Mouse (Mus musculus) CH12.LX (cell line): Measurements from ENCODE around the gene Prkn. TPM values are rescaled to one million over a fixed set of nuclear protein-coding genes. Genes with fewer than 3 reads are reported as not detected.

ENCODE experiments used
- DNase-seq: peaks from one replicate; pipeline ENCODE4 v3.0.0-alpha.2; 2013; ENCODE audit errors: extremely low read depth
- H3K27ac ChIP-seq: 2 replicates; pipeline ENCODE4 v1.5.1; 2012; ENCODE audit warnings: low read depth, mild to moderate bottlenecking, control low read depth, moderate library complexity; ENCODE audit not compliant: insufficient read depth
- H3K27me3 ChIP-seq: replicated peaks from 2 replicates; pipeline ENCODE3; 2012; ENCODE audit warnings: inconsistent platforms
- H3K36me3 ChIP-seq, 2 experiments: replicated peaks in 1 of 2; 2 replicates each; pipeline versions ENCODE3 to v1.6.1; 2012; ENCODE audit warnings: inconsistent platforms in 1 of 2, low read length in 1 of 2, mild to moderate bottlenecking in 1 of 2, mixed read lengths in 1 of 2, moderate library complexity in 1 of 2; ENCODE audit not compliant: control insufficient read depth in 1 of 2, insufficient read depth in 1 of 2
- H3K4me1 ChIP-seq, 2 experiments: 2 replicates each; pipeline ENCODE4 v1.6.1; 2012; ENCODE audit warnings: inconsistent platforms in 1 of 2, moderate library complexity in 1 of 2; ENCODE audit not compliant: insufficient read depth in 2 of 2, control insufficient read depth in 1 of 2
- H3K4me2 ChIP-seq: 2 replicates; pipeline ENCODE4 v1.6.1; 2012; ENCODE audit warnings: low read depth, mild to moderate bottlenecking, control low read depth; ENCODE audit not compliant: poor library complexity, insufficient read depth, severe bottlenecking
- H3K4me3 ChIP-seq, 3 experiments: fragments of 150-350 bp in 1 of 3; sonication (generic) in 1 of 3; replicated peaks in 1 of 3; 2 replicates each; pipeline versions ENCODE3 to v1.5.1; 2011 to 2012; ENCODE audit warnings: low read depth in 2 of 3, low read length in 2 of 3, mild to moderate bottlenecking in 2 of 3, moderate library complexity in 2 of 3, control low read depth in 1 of 3, improper control_type of control experiment in 1 of 3, inconsistent platforms in 1 of 3, mixed read lengths in 1 of 3; ENCODE audit not compliant: poor library complexity in 1 of 3
- H3K79me2 ChIP-seq: replicated peaks from 2 replicates; pipeline ENCODE4 v1.6.1; 2012; ENCODE audit warnings: mild to moderate bottlenecking, moderate library complexity; ENCODE audit not compliant: control insufficient read depth, poor library complexity, insufficient read depth, severe bottlenecking; ENCODE audit errors: extremely low read depth
- H3K9ac ChIP-seq: 2 replicates; pipeline ENCODE4 v1.6.1; 2012; ENCODE audit warnings: low read depth, mild to moderate bottlenecking, control low read depth, moderate library complexity; ENCODE audit not compliant: insufficient read depth
- H3K9me3 ChIP-seq: replicated peaks from 2 replicates; pipeline ENCODE3; 2012; ENCODE audit warnings: low read length, inconsistent platforms, mixed read lengths
- BHLHE40 ChIP-seq: IDR thresholded peaks from 2 replicates; pipeline ENCODE4 v1.6.1; 2011; ENCODE audit warnings: mild to moderate bottlenecking, low read depth, low read length, improper control_type of control experiment
- CHD1 ChIP-seq: IDR thresholded peaks from 2 replicates; pipeline ENCODE4 v1.6.1; 2012; ENCODE audit warnings: low read depth, low read length, improper control_type of control experiment, inconsistent platforms
- CHD2 ChIP-seq: IDR thresholded peaks from 2 replicates; pipeline ENCODE4 v1.6.1; 2011; ENCODE audit warnings: low read length, improper control_type of control experiment
- CTCF ChIP-seq, 2 experiments: IDR thresholded peaks in 1 of 2; conservative IDR thresholded peaks in 1 of 2; 2 replicates each; pipeline ENCODE4 v1.5.1; 2011 to 2012; ENCODE audit warnings: low read depth in 2 of 2, low read length in 2 of 2, improper control_type of control experiment in 1 of 2, inconsistent platforms in 1 of 2, mild to moderate bottlenecking in 1 of 2, moderate library complexity in 1 of 2
- ELF1 ChIP-seq: IDR thresholded peaks from 2 replicates; pipeline ENCODE4 v1.6.1; 2014; ENCODE audit warnings: low read depth, mild to moderate bottlenecking, inconsistent platforms, low read length, improper control_type of control experiment
- EP300 ChIP-seq: IDR thresholded peaks from 2 replicates; pipeline ENCODE4 v1.6.1; 2011; ENCODE audit warnings: low read length, improper control_type of control experiment
- ETS1 ChIP-seq: conservative IDR thresholded peaks from 2 replicates; pipeline ENCODE4 v1.6.1; 2012; ENCODE audit warnings: low read depth, mild to moderate bottlenecking, inconsistent platforms, low read length, improper control_type of control experiment, moderate library complexity
- HCFC1 ChIP-seq: IDR thresholded peaks from 2 replicates; pipeline ENCODE4 v1.6.1; 2012; ENCODE audit warnings: low read depth, mild to moderate bottlenecking, inconsistent platforms, low read length, improper control_type of control experiment
- JUND ChIP-seq: conservative IDR thresholded peaks from 2 replicates; pipeline ENCODE4 v1.6.1; 2011; ENCODE audit warnings: low read depth, low read length, improper control_type of control experiment
- MAFK ChIP-seq: IDR thresholded peaks from 2 replicates; pipeline ENCODE4 v1.6.1; 2011; ENCODE audit warnings: low read length, improper control_type of control experiment; ENCODE audit not compliant: insufficient replicate concordance
- MAX ChIP-seq: IDR thresholded peaks from 2 replicates; pipeline ENCODE4 v1.6.1; 2011; ENCODE audit warnings: low read length, improper control_type of control experiment
- MAZ ChIP-seq: IDR thresholded peaks from 2 replicates; pipeline ENCODE4 v1.6.1; 2012; ENCODE audit warnings: low read depth, mild to moderate bottlenecking, inconsistent platforms, low read length, improper control_type of control experiment, moderate library complexity
- MXI1 ChIP-seq: IDR thresholded peaks from 2 replicates; pipeline ENCODE4 v1.6.1; 2011; ENCODE audit warnings: mild to moderate bottlenecking, low read depth, low read length, improper control_type of control experiment
- NELFE ChIP-seq: IDR thresholded peaks from 2 replicates; pipeline ENCODE4 v1.6.1; 2011; ENCODE audit warnings: low read depth, low read length, improper control_type of control experiment
- NRF1 ChIP-seq: IDR thresholded peaks from 2 replicates; pipeline ENCODE4 v1.6.1; 2014; ENCODE audit warnings: low read depth, mild to moderate bottlenecking, inconsistent platforms, low read length, improper control_type of control experiment, moderate library complexity
- POLR2A ChIP-seq: IDR thresholded peaks from 2 replicates; pipeline ENCODE4 v1.6.1; 2011; ENCODE audit warnings: low read depth, mild to moderate bottlenecking, improper control_type of control experiment, low read length
- RAD21 ChIP-seq: IDR thresholded peaks from 2 replicates; pipeline ENCODE4 v1.6.1; 2011; ENCODE audit warnings: low read depth, mild to moderate bottlenecking, low read length, improper control_type of control experiment, moderate library complexity
- SIN3A ChIP-seq: IDR thresholded peaks from 2 replicates; pipeline ENCODE4 v1.6.1; 2012; ENCODE audit warnings: low read length, improper control_type of control experiment, inconsistent platforms
- SMC3 ChIP-seq: IDR thresholded peaks from 2 replicates; pipeline ENCODE4 v1.6.1; 2011; ENCODE audit warnings: low read depth, low read length, improper control_type of control experiment
- TCF12 ChIP-seq: IDR thresholded peaks from 2 replicates; pipeline ENCODE4 v1.6.1; 2014; ENCODE audit warnings: low read depth, mild to moderate bottlenecking, inconsistent platforms, low read length, improper control_type of control experiment
- UBTF ChIP-seq: IDR thresholded peaks from 2 replicates; pipeline ENCODE4 v1.6.1; 2012; ENCODE audit warnings: low read depth, mild to moderate bottlenecking, inconsistent platforms, low read length, improper control_type of control experiment, moderate library complexity
- ZC3H11A ChIP-seq: IDR thresholded peaks from 2 replicates; pipeline ENCODE4 v1.6.1; 2012; ENCODE audit warnings: low read depth, mild to moderate bottlenecking, inconsistent platforms, low read length, improper control_type of control experiment
- ZKSCAN1 ChIP-seq: IDR thresholded peaks from 2 replicates; pipeline ENCODE4 v1.6.1; 2012; ENCODE audit warnings: low read depth, inconsistent platforms, low read length, improper control_type of control experiment, borderline replicate concordance
- ZMIZ1 ChIP-seq: IDR thresholded peaks from 2 replicates; pipeline ENCODE4 v1.6.1; 2012; ENCODE audit warnings: low read depth, mild to moderate bottlenecking, inconsistent platforms, low read length, improper control_type of control experiment
- ZNF384 ChIP-seq: IDR thresholded peaks from 2 replicates; pipeline ENCODE4 v1.6.1; 2012; ENCODE audit warnings: low read depth, low read length, improper control_type of control experiment, inconsistent platforms
- dilution Hi-C: fragments of 300-500 bp; cut with MboI; formaldehyde crosslinking; loops from 2 replicates; pipeline ENCODE4 v1.14.3; 2020; ENCODE audit warnings: low sequenced_read_pairs; ENCODE audit not compliant: extremely low pct_unique_long_range_greater_than_20kb, extremely low pct_ligation_motif_present
- in situ Hi-C: fragments of 300-500 bp; cut with MboI; formaldehyde crosslinking; loops from 3 replicates; pipeline ENCODE4 v1.14.3; 2019; ENCODE audit warnings: low sequenced_read_pairs, low pct_ligation_motif_present, low pct_unique_long_range_greater_than_20kb, mixed read lengths
- polyA plus RNA-seq: library from polyadenylated mRNA; unstranded; fragments of >175 nt; gene quantifications from 2 replicates; pipeline ENCODE4 v1.2.1, GENCODE M21; 2012; ENCODE audit warnings: low read depth; ENCODE audit not compliant: insufficient read length
- total RNA-seq, 2 experiments: library from RNA; depleted of rRNA; stranded (reverse); fragments of 300-350 nt in 1 of 2; fragments of >200 nt in 1 of 2; gene quantifications; 2 replicates each; pipeline ENCODE4 v1.2.3; 2012 to 2014

Prkn gene
- total and polyA plus RNA-seq, 3 experiments = 0.08 TPM; not detected in 2

GRCm38 (mm10) chr17:11721906-11722305 lies 881.7 kb downstream of the Prkn start:
- Histone ChIP-seq H3K4me3 (no peak overlapping the region), H3K79me2 (no peaks in the 10 kb centered on the region), H3K9ac (no peak overlapping the region), H3K27ac (no peak overlapping the region), H3K9me3 (no peaks in the 10 kb centered on the region), H3K4me2 (no peak overlapping the region), H3K36me3 (no peaks in the 10 kb centered on the region), H3K4me1 (no peaks in the 10 kb centered on the region), H3K27me3 (no peaks in the 10 kb centered on the region)
- DNase-seq = no peak
- no peak for TF ChIP-seq BHLHE40
- TF ChIP-seq MAX = no peak
- no peak for TF ChIP-seq NRF1
- no peak for TF ChIP-seq ZC3H11A
- no peak for TF ChIP-seq EP300
- TF ChIP-seq ETS1 = no peak
- no peak for TF ChIP-seq NELFE
- in situ Hi-C loops = no loop called here
- dilution Hi-C loops = no loop called here

- in situ Hi-C loops (no loop called here), dilution Hi-C loops (no loop called here)
- TF ChIP-seq NRF1 = no peak
- TF ChIP-seq ZMIZ1 = no peak
- no peak for TF ChIP-seq MXI1
- TF ChIP-seq MAZ = no peak
- TF ChIP-seq SMC3 = no peak
- TF ChIP-seq HCFC1 = no peak
- no peak for TF ChIP-seq UBTF
- TF ChIP-seq SIN3A = no peak
Measured at GRCm38 (mm10) chr17:11722478-11722877, 882.3 kb downstream of the Prkn start.

DNA sequence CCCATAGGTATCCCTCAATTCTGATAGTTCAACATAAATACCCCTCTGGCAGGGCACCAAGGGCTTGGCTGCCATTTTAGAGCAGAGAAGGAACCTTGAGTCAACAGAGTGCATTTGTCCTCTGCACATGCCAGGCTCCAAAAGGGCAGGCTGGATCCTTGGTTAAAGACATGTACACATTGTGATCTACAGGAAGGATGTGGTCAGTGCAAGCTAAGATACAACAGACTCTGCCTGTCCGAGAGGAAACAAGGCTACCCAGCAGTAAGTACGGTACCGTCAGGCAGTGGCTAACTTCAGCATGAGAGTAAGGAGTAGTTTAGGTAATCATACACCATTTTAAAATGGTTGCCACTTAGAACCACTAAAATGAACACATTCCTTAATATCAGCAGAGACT lies 884.0 kb downstream of the Prkn start:
- TF ChIP-seq EP300 (no peak), ZC3H11A (no peak), SMC3 (no peak), ZKSCAN1 (no peak), RAD21 (no peak), ELF1 (no peak), CHD2 (no peak), CTCF (conservative IDR thresholded peaks at IDR 0.05 in 1 of 2, IDR thresholded peaks at IDR 0.05 in 1 of 2; ENCODE audit: low read depth in 2 of 2, low read length in 2 of 2) (no peak), CHD1 (no peak), BHLHE40 (no peak), POLR2A (no peak), JUND (no peak), ZNF384 (no peak), MAFK (no peak), HCFC1 (no peak), TCF12 (no peak)
- H3K9ac ChIP-seq = no peak overlapping the region
- H3K36me3 ChIP-seq = no peaks in the 10 kb centered on the region
- no peaks in the 10 kb centered on the region for H3K79me2 ChIP-seq
- dilution Hi-C loops (no loop called here), in situ Hi-C loops (no loop called here)
- no peak overlapping the region for H3K4me3 ChIP-seq
- no peaks in the 10 kb centered on the region for H3K4me1 ChIP-seq
- H3K27me3 ChIP-seq = no peaks in the 10 kb centered on the region
- no peak overlapping the region for H3K4me2 ChIP-seq
- no peak for DNase-seq
- no peak overlapping the region for H3K27ac ChIP-seq
- no peaks in the 10 kb centered on the region for H3K9me3 ChIP-seq

More at GRCm38 (mm10) chr17:11722478-11722877, 882.3 kb downstream of the Prkn start:
- no peak overlapping the region for H3K4me3 ChIP-seq
- no peaks in the 10 kb centered on the region for H3K36me3 ChIP-seq
- no peaks in the 10 kb centered on the region for H3K79me2 ChIP-seq
- H3K27ac ChIP-seq = no peak overlapping the region
- H3K4me2 ChIP-seq = no peak overlapping the region
- no peak for DNase-seq
- H3K9ac ChIP-seq = no peak overlapping the region
- no peaks in the 10 kb centered on the region for H3K27me3 ChIP-seq
- no peaks in the 10 kb centered on the region for H3K9me3 ChIP-seq
- no peaks in the 10 kb centered on the region for H3K4me1 ChIP-seq
